Comparison of ENCODE assay signal across 8 mouse cellular contexts in genomic region chr5:90785659-90786588, GRCm38 (mm10). TPM values are rescaled to one million over a fixed set of nuclear protein-coding genes. Genes with fewer than 3 reads are reported as not detected.
DNase-seq lines count a peak whose midpoint lies in the region; ATAC-seq and TF ChIP-seq lines count a peak whose summit lies in the region.
"Had no signal": no experiment of that assay in that cellular context is flagged by ENCODE, and none has a peak within 500 bp of the region (broad histone marks: within the 10 kb centered on the region; RNA-seq: fewer than 3 reads in every experiment).

Gene Cxcl3, plus strand, starts transcription at chr5:90786103.

- H3K9me3 ChIP-seq in G1E (replicated peaks) = no peaks in the 10 kb centered on the region
- H3K9me3 ChIP-seq in forebrain, embryonic 14.5 days (replicated peaks; ENCODE audit: control insufficient read depth, low read length) = no peaks in the 10 kb centered on the region
- no peaks in the 10 kb centered on the region for H3K9me3 ChIP-seq in lung, embryonic 15.5 days

- H3K4me1 ChIP-seq in G1E (ENCODE audit: insufficient read depth, low read depth, low read length) = peaks cover 32% of the 10 kb centered on the region
- H3K4me1 ChIP-seq in forebrain, embryonic 14.5 days (ENCODE audit: control insufficient read depth, insufficient read depth, low read length) = peaks cover 4% of the 10 kb centered on the region; the same call in 1 of the 2 replicates
- no peaks in the 10 kb centered on the region for H3K4me1 ChIP-seq in kidney, adult 2 months (ENCODE audit: control insufficient read depth, insufficient read depth, low read length)
- peaks cover 18% of the 10 kb centered on the region for H3K4me1 ChIP-seq in lung, embryonic 15.5 days

- no peaks in the 10 kb centered on the region; the same call in 1 of the 2 replicates for H3K27me3 ChIP-seq in G1E (ENCODE audit: insufficient read depth, low read length)
- no peaks in the 10 kb centered on the region for H3K27me3 ChIP-seq in forebrain, embryonic 14.5 days (replicated peaks; ENCODE audit: control insufficient read depth, insufficient read depth, low read length)
- no peaks in the 10 kb centered on the region for H3K27me3 ChIP-seq in kidney, adult 2 months (replicated peaks; ENCODE audit: control insufficient read depth, insufficient read depth, low read length)
- H3K27me3 ChIP-seq in lung, embryonic 15.5 days = peaks cover 11% of the 10 kb centered on the region; the same call in 1 of the 2 replicates

- TF ChIP-seq CTCF in G1E (IDR thresholded peaks at IDR 0.05; ENCODE audit: low read depth, low read length) = no peak
- TF ChIP-seq CTCF in kidney, adult 2 months (conservative IDR thresholded peaks at IDR 0.05; ENCODE audit: insufficient read depth, insufficient read length, low read depth, low read length) = peak; percentile 56

- peak within 1 kb of the TSS; percentile 6; the same call in 1 of the 2 replicates for H3K4me3 ChIP-seq in G1E (ENCODE audit: low read depth, low read length)
- H3K4me3 ChIP-seq in forebrain, embryonic 14.5 days (ENCODE audit: low read depth, low read length) = peak within 1 kb of the TSS; percentile 26
- no peak within 1 kb of the TSS for H3K4me3 ChIP-seq in kidney, adult 2 months (ENCODE audit: insufficient read depth, low read depth, low read length)
- H3K4me3 ChIP-seq in lung, embryonic 15.5 days = peak within 1 kb of the TSS; percentile 26

- DNase-seq in CD4-positive, CD25-positive, alpha-beta regulatory T cell, adult 2 months (ENCODE audit: low read depth, low spot score) = peak; percentile 31
- DNase-seq in G1E (ENCODE audit: low spot score) = peak; percentile 15
- DNase-seq in forebrain, embryonic 14.5 days (ENCODE audit: low spot score) = peak; percentile 38
- peak; percentile 78 for DNase-seq in kidney, adult 2 months
- DNase-seq in ovary, postnatal 36 days (ENCODE audit: low spot score) = peak; percentile 46
- no peak for DNase-seq in c-Kit-positive CD71-positive TER-119-positive erythroid progenitor cells, embryonic 14.5 days (ENCODE audit: low spot score)

- TF ChIP-seq POLR2A in kidney, adult 2 months (IDR thresholded peaks at IDR 0.05; ENCODE audit: low read depth, low read length) = no peak

- peak within 1 kb of the TSS; percentile 45; the same call in 1 of the 2 replicates for H3K9ac ChIP-seq in forebrain, embryonic 14.5 days (ENCODE audit: low read length)
- H3K9ac ChIP-seq in lung, embryonic 15.5 days = peak within 1 kb of the TSS; percentile 30; the same call in 1 of the 2 replicates

- peak; percentile 57 for ATAC-seq in G1E (ENCODE audit: extremely low read depth, insufficient number of reproducible peaks, low FRiP score, poor library complexity, severe bottlenecking)
- peak; percentile 84 for ATAC-seq in forebrain, embryonic 14.5 days
- ATAC-seq in lung, embryonic 15.5 days (ENCODE audit: borderline replicate concordance, extremely low read depth, low FRiP score, low TSS enrichment) = peak; percentile 70; the same call in 1 of the 2 replicates

- WGBS in forebrain, embryonic 14.5 days = 17% methylated on average over 24 of the region's 26 CpGs
- 27% methylated on average over 26 of the region's 26 CpGs for WGBS in kidney, adult 2 months
- WGBS in lung, embryonic 15.5 days = 13% methylated on average over 26 of the region's 26 CpGs

- no peak within 1 kb of the TSS for H3K27ac ChIP-seq in forebrain, embryonic 14.5 days (ENCODE audit: low read depth, low read length)
- no peak within 1 kb of the TSS for H3K27ac ChIP-seq in kidney, adult 2 months (ENCODE audit: insufficient read depth, low read depth, low read length)
- H3K27ac ChIP-seq in lung, embryonic 15.5 days = no peak within 1 kb of the TSS

- H3K36me3 ChIP-seq in G1E (replicated peaks) = no peaks in the 10 kb centered on the region
- H3K36me3 ChIP-seq in forebrain, embryonic 14.5 days (ENCODE audit: control insufficient read depth, insufficient read depth, low read length) = no peaks in the 10 kb centered on the region
- H3K36me3 ChIP-seq in kidney, adult 2 months (ENCODE audit: control insufficient read depth, insufficient read depth, low read length) = no peaks in the 10 kb centered on the region
- H3K36me3 ChIP-seq in lung, embryonic 15.5 days = no peaks in the 10 kb centered on the region

- peak within 1 kb of the TSS; percentile 57 for H3K4me2 ChIP-seq in forebrain, embryonic 14.5 days (ENCODE audit: low read length)
- peak within 1 kb of the TSS; percentile 71 for H3K4me2 ChIP-seq in lung, embryonic 15.5 days

RNA-seq across cellular contexts. Expression of gene Cxcl3, which starts in this region (rescaled TPM):
- total RNA-seq in G1E (2014; fragmentation: Nextera tagmentation) (not detected in 2 replicates), G1E (2017) (0.06 and 0.16 TPM in 2 replicates)
- polyA plus RNA-seq in G1E (2012) = 0.25 and 0.54 TPM in 2 replicates
- not detected in 2 replicates for polyA plus RNA-seq in forebrain, embryonic 14.5 days (2014; fragmentation: Nextera tagmentation; extraction: Ambion mirVana)
- 0.12 TPM in 1 of 2 replicates, not detected in the other for polyA plus RNA-seq in kidney, adult 2 months (2012; rRNA removed)
- polyA plus RNA-seq in lung, embryonic 15.5 days (2015; fragmentation: Nextera tagmentation; extraction: Ambion mirVana) = 0.20 TPM in 1 of 2 replicates, not detected in the other
- total RNA-seq: heart, adult 18-20 months had no signal

Comparison
In these comparisons a context has a peak if more than half of its experiments do, and no peak if none do; other contexts are left out.
1. Peak in DNase-seq, ATAC-seq and H3K4me3 ChIP-seq in G1E; RNA of the gene not detected or under 1 TPM.
2. Peak in DNase-seq, ATAC-seq, H3K4me3 ChIP-seq, H3K9ac ChIP-seq and H3K4me2 ChIP-seq in forebrain, embryonic 14.5 days; RNA of the gene not detected or under 1 TPM.
3. Peak in DNase-seq in kidney, adult 2 months; RNA of the gene not detected or under 1 TPM.
4. Peak in ATAC-seq, H3K4me3 ChIP-seq, H3K9ac ChIP-seq and H3K4me2 ChIP-seq in lung, embryonic 15.5 days; RNA of the gene not detected or under 1 TPM.